Mouse (Mus musculus): ENCODE measurements around the gene Lrmda. TPM values are rescaled to one million over a fixed set of nuclear protein-coding genes. Genes with fewer than 3 reads are reported as not detected.

Gene Lrmda
- polyA plus RNA-seq, 1 experiment from 2014 or later, result 0.20 TPM

DNA sequence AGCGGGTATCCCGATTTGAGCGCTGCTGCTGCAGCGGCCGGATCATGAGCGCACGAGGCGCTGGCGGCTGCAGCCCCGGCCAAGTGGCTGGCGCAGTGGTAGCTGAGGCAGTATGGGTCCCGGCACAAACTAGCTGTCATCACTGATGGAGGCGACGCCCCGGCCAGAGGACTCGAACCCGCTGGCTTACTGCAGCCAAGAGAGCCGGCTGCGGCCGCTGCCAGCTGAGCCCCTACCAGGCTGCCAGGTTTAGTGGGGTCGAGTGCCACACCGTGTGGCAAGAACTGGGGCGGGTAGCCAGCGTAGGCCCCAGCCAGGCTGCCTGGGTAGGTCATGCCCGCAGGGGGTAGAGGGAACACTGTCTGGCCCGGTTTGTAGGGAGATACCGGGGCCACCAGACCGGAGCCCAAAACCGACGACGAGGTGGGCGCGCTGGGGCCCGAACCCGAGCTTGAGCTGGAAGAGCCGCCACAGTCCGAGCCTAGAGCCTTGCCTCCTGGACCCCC, 34.0 kb upstream of the Lrmda start:
- under 1% methylated on average over 37 of the region's 37 CpGs for WGBS
- Histone ChIP-seq H3K27ac (ENCODE audit: low read depth, low read length) (peak overlapping the region; percentile 100), H3K9ac (ENCODE audit: low read depth, low read length) (peak overlapping the region; percentile 98), H3K4me1 (replicated peaks; ENCODE audit: control insufficient read depth, insufficient read depth, low read length) (peaks cover 3% of the 10 kb centered on the region), H3K4me2 (replicated peaks; ENCODE audit: low read depth, low read length) (peak overlapping the region; percentile 83), H3K36me3 (ENCODE audit: control insufficient read depth, insufficient read depth, low read length) (0 out of 2 replicates have a peak, but pooled peaks cover 4% of the 10 kb centered on the region), H3K27me3 (ENCODE audit: control insufficient read depth, insufficient read depth, low read length) (0 out of 2 replicates have a peak, but pooled peaks cover 5% of the 10 kb centered on the region), H3K4me3 (ENCODE audit: low read depth, low read length) (peak overlapping the region; percentile 94), H3K9me3 (ENCODE audit: control insufficient read depth, low read length) (no peaks in the 10 kb centered on the region)
- no peak for ATAC-seq (ENCODE audit: low FRiP score)
- DNase-seq (ENCODE audit: low spot score), result peak; percentile 81

DNA sequence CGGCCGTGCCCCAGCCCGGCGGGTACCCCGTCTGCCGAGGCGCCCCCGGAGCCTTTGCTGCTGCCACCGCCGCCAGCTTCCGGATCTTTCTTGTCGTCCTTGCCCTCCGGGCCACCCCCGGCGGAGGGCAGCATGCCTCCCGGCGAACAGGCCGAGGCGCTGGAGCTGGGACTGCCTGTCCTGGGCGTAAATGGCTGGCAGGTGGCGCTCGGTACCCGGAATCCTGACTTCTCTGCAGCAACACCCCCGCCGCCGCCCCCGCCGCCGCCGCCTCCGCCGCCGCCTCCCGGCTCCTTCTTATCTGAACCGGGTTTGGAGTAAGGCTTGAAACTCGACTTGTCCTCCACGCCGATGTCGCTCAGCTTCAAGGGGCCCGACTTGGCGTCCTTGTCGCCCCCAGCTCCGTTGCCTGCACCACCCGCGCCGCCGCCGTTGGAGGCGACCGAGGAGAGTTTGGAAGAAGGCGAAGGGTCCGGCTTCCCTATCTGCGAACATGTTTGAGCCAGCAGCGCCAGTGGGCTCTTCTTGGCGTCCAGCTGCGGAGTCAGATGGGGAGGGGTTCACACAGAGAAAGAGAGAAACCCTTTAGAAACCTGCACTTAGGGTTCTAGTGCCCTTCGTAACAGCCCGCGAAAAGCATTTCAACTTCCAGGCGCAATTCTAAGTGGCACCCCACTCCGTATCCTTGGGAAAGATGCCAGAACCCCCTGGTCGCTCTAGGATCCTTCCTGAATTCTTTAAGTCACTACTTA, 33.4 kb upstream of the Lrmda start:
- Histone ChIP-seq H3K9me3 (ENCODE audit: control insufficient read depth, low read length) (no peaks in the 10 kb centered on the region), H3K4me2 (replicated peaks; ENCODE audit: low read depth, low read length) (peak overlapping the region; percentile 83), H3K9ac (ENCODE audit: low read depth, low read length) (peak overlapping the region; percentile 98), H3K27ac (ENCODE audit: low read depth, low read length) (peak overlapping the region; percentile 100), H3K27me3 (ENCODE audit: control insufficient read depth, insufficient read depth, low read length) (peaks cover 5% of the 10 kb centered on the region; the same call in 1 of the 2 replicates), H3K36me3 (ENCODE audit: control insufficient read depth, insufficient read depth, low read length) (0 out of 2 replicates have a peak, but pooled peaks cover 4% of the 10 kb centered on the region), H3K4me3 (ENCODE audit: low read depth, low read length) (peak overlapping the region; percentile 94), H3K4me1 (replicated peaks; ENCODE audit: control insufficient read depth, insufficient read depth, low read length) (peaks cover 6% of the 10 kb centered on the region)
- under 1% methylated on average over 62 of the region's 62 CpGs for WGBS
- DNase-seq (ENCODE audit: low spot score) (no peak), ATAC-seq (ENCODE audit: low FRiP score) (no peak)

DNA sequence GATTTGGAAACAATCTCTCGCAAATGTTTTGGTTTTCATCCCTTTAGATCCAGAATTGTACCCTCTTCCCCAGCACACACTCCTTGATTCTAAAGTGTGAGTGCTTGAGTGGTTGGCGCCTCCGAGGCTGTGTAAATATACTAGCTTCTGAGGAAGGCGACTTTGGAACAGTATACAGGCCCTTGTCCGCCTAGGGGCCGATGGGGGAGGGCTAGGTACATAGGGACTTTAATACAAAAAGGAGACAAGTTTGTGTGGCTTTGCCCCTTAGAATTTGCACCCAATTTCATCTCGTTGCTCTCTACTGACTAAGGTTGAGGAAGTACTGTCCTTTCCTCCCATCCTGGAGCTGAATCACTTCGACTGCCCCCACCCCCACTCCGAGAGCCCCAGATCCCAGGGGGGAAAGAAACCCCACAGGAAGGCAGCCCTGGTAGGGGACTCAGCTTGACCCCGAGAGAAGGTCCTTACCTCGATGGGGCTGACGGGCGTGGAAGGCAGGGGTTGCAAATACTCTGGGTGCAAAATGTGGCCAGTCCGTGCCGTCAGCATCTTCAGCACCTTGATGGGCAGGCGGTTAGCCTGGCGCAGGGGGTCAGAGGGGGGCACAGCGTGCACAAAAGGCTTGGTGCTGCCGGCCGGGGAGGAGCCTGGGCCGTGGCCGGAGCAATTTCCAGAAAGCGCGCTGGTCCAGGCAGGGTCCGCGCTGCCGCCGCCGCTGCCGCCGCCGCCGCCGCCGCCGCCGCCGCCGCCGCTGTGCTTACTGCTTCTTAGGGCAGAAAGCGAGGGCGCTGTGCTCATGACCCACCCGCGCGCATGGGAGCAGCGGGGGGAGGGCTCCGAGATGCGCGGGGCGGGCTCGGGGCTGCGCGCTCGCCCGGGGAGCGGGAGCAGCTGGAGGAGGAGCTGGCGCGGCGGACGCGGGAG, 32.5 kb upstream of the Lrmda start:
- under 1% methylated on average over 50 of the region's 61 CpGs for WGBS
- peak overlapping the region; percentile 100 for H3K27ac ChIP-seq (ENCODE audit: low read depth, low read length)
- no peaks in the 10 kb centered on the region for H3K9me3 ChIP-seq (ENCODE audit: control insufficient read depth, low read length)
- peak overlapping the region; percentile 83 for H3K4me2 ChIP-seq (replicated peaks; ENCODE audit: low read depth, low read length)
- ATAC-seq (ENCODE audit: low FRiP score), result peak; percentile 17
- H3K36me3 ChIP-seq (ENCODE audit: control insufficient read depth, insufficient read depth, low read length), result 0 out of 2 replicates have a peak, but pooled peaks cover 4% of the 10 kb centered on the region
- peak overlapping the region; percentile 94 for H3K4me3 ChIP-seq (ENCODE audit: low read depth, low read length)
- H3K27me3 ChIP-seq (ENCODE audit: control insufficient read depth, insufficient read depth, low read length), result peaks cover 5% of the 10 kb centered on the region; the same call in 1 of the 2 replicates
- peak; percentile 65 for DNase-seq (ENCODE audit: low spot score)
- peaks cover 6% of the 10 kb centered on the region for H3K4me1 ChIP-seq (replicated peaks; ENCODE audit: control insufficient read depth, insufficient read depth, low read length)
- H3K9ac ChIP-seq (ENCODE audit: low read depth, low read length), result peak overlapping the region; percentile 98

DNA sequence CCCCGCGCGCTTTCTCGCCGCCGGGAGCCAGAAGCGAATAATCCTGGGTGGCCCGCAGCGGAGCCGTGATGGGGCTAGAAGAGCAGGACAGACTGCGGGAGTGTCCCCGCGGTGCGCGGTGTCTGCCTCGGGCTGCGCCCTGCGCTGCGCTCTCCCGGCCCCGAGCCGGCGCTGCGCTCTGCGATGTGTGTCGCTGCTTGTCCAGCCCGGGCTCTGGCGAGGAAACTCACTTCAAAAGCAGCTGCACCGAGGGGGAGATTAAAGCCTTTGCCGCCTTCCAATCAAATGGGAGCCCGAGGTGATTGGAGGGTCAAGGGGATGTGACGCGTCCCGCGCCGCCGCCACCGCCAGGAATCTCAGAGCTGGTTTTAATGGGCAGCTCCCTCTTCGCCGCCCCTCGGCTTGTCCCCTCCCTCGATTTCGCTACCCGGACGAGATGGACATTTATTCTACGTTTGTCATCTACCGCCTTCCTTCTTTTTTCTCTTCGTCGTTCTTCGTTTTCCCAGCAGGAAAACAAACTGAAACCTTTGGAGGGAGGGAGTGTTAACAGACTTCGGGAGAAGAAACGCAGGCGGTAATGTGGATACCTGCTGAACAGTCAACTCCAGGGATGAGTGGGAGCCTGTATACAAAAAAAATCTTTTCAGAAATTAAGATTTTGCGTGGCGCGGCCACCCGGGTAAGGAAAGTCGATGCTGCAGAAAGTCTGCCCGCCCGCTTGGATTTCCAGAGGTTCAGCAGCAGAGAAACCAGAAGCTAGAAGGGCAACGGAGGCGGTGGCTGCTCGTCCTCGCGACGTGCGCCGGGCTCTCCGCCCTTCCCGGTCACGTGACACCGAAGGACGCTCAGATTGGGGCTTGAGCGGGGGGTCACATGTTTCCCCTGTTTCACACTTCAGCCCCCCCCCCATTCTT, 31.6 kb upstream of the Lrmda start:
- no peaks in the 10 kb centered on the region for H3K9me3 ChIP-seq (ENCODE audit: control insufficient read depth, low read length)
- peak overlapping the region; percentile 98 for H3K9ac ChIP-seq (ENCODE audit: low read depth, low read length)
- H3K27me3 ChIP-seq (ENCODE audit: control insufficient read depth, insufficient read depth, low read length), result peaks cover 10% of the 10 kb centered on the region; the same call in 1 of the 2 replicates
- H3K4me3 ChIP-seq (ENCODE audit: low read depth, low read length), result peak overlapping the region; percentile 94
- WGBS, result under 1% methylated on average over 68 of the region's 74 CpGs
- peaks cover 6% of the 10 kb centered on the region for H3K4me1 ChIP-seq (replicated peaks; ENCODE audit: control insufficient read depth, insufficient read depth, low read length)
- H3K36me3 ChIP-seq (ENCODE audit: control insufficient read depth, insufficient read depth, low read length), result 0 out of 2 replicates have a peak, but pooled peaks cover 4% of the 10 kb centered on the region
- DNase-seq (ENCODE audit: low spot score) (peak; percentile 95), ATAC-seq (ENCODE audit: low FRiP score) (peak; percentile 78)
- H3K27ac ChIP-seq (ENCODE audit: low read depth, low read length), result peak overlapping the region; percentile 100
- peak overlapping the region; percentile 83 for H3K4me2 ChIP-seq (replicated peaks; ENCODE audit: low read depth, low read length)

DNA sequence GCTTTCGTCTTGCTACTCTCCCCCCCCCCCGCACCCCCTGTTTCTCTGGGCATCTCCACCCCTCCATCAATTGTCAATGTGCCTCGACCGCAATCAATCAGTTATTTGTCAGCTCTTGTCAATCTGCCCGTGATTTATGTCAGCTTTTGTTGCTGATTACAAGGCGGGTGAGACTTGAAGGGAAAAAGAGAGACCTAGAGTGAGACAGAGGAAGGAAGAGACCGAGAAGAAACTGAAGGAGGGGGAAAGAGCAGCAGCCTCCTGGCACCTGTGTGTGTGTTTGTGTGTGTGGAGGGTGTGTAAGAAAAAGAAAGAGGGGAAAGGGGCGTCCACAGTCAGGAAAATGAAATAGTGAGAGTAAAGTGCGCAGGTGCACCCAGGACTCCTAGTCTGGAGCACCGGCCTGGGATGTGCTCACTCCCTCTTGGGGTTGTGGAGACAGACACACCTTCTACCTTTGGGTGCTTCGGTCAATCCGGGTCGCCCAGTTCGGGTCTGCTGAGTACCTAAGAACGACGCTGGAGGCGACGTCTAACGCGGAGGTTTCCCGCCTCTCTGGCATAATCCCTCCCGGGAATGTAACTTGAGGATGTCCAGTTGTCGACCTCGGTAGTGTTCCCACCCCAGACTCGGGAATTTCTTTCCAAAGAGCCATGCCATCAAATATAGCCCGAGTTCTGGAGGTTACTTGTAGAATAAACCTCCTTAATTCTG, 30.8 kb upstream of the Lrmda start:
- peak overlapping the region; percentile 94 for H3K4me3 ChIP-seq (ENCODE audit: low read depth, low read length)
- DNase-seq (ENCODE audit: low spot score) (peak; percentile 71), ATAC-seq (ENCODE audit: low FRiP score) (peak; percentile 2; the same call in 1 of the 2 replicates)
- H3K36me3 ChIP-seq (ENCODE audit: control insufficient read depth, insufficient read depth, low read length), result 0 out of 2 replicates have a peak, but pooled peaks cover 4% of the 10 kb centered on the region
- H3K27me3 ChIP-seq (ENCODE audit: control insufficient read depth, insufficient read depth, low read length), result peaks cover 14% of the 10 kb centered on the region; the same call in 1 of the 2 replicates
- no peaks in the 10 kb centered on the region for H3K9me3 ChIP-seq (ENCODE audit: control insufficient read depth, low read length)
- H3K4me1 ChIP-seq (replicated peaks; ENCODE audit: control insufficient read depth, insufficient read depth, low read length), result peaks cover 6% of the 10 kb centered on the region
- peak overlapping the region; percentile 69 for H3K9ac ChIP-seq (ENCODE audit: low read depth, low read length)
- H3K4me2 ChIP-seq (replicated peaks; ENCODE audit: low read depth, low read length), result peak overlapping the region; percentile 83
- under 1% methylated on average over 26 of the region's 26 CpGs for WGBS
- peak overlapping the region; percentile 74 for H3K27ac ChIP-seq (ENCODE audit: low read depth, low read length)

DNA sequence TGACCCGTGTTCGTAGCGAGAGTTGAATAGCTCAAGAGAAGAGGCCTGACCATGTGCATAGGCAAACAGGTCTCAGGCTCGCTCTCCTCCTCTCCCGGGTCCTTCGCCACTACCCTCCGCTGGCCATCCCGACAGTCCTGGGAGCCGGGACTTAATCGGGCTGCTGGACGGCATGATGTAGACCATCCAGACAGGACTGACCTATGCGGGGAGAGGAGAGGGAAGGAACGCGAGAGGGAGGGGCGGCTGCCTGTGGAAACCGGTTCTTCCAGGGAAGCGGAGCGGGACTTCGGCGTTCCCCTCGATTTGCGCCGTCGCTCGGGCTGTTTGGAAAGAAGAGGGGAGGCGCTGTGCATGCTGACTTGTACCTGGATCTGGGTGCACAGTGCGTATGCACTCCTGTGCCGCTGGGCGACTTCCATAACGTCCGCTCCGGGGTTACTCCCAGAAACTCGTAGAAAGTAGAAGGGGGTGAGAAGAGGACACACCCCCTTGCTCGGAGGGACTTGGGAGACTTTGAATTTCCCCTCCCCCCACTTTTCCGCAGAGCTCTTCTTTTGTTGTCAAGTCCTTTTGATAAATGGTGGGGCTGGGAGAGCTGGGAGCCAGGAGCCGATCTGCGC, 30.1 kb upstream of the Lrmda start, which contains the start of gene Zfp503:
Gene Zfp503, minus strand, starts transcription at position 311 of the 623 bp plus-strand sequence.
- ATAC-seq (ENCODE audit: low FRiP score), result peak; percentile 15; the same call in 1 of the 2 replicates
- H3K4me3 ChIP-seq (ENCODE audit: low read depth, low read length), result peak within 1 kb of the TSS; percentile 94
- H3K9me3 ChIP-seq (ENCODE audit: control insufficient read depth, low read length), result no peaks in the 10 kb centered on the region
- peaks cover 8% of the 10 kb centered on the region for H3K4me1 ChIP-seq (replicated peaks; ENCODE audit: control insufficient read depth, insufficient read depth, low read length)
- H3K4me2 ChIP-seq (replicated peaks; ENCODE audit: low read depth, low read length), result peak within 1 kb of the TSS; percentile 83
- DNase-seq (ENCODE audit: low spot score), result peak; percentile 86
- peak within 1 kb of the TSS; percentile 69 for H3K9ac ChIP-seq (ENCODE audit: low read depth, low read length)
- peak within 1 kb of the TSS; percentile 74 for H3K27ac ChIP-seq (ENCODE audit: low read depth, low read length)
- 0 out of 2 replicates have a peak, but pooled peaks cover 4% of the 10 kb centered on the region for H3K36me3 ChIP-seq (ENCODE audit: control insufficient read depth, insufficient read depth, low read length)
- peaks cover 16% of the 10 kb centered on the region; the same call in 1 of the 2 replicates for H3K27me3 ChIP-seq (ENCODE audit: control insufficient read depth, insufficient read depth, low read length)
- under 1% methylated on average over 37 of the region's 37 CpGs for WGBS

All from hindbrain, embryonic 11.5 days (tissue).